8 mouse cellular contexts compared by ENCODE assay signal in genomic region chr9:94613891-94614671, GRCm38 (mm10). TPM values are rescaled to one million over a fixed set of nuclear protein-coding genes. Genes with fewer than 3 reads are reported as not detected.
DNase-seq lines count a peak whose midpoint lies in the region; ATAC-seq and TF ChIP-seq lines count a peak whose summit lies in the region.

No protein-coding gene starts in this region.

- H3K36me3 ChIP-seq in intestine, embryonic 15.5 days, result no peaks in the 10 kb centered on the region
- H3K36me3 ChIP-seq in limb, embryonic 14.5 days (ENCODE audit: control insufficient read depth, insufficient read depth, low read length), result no peaks in the 10 kb centered on the region
- no peaks in the 10 kb centered on the region for H3K36me3 ChIP-seq in neural tube, embryonic 14.5 days (ENCODE audit: control insufficient read depth, insufficient read depth, low read length)

- no peaks in the 10 kb centered on the region for H3K4me1 ChIP-seq in intestine, embryonic 15.5 days (replicated peaks)
- H3K4me1 ChIP-seq in limb, embryonic 14.5 days (ENCODE audit: control insufficient read depth, insufficient read depth, low read length), result peaks cover 7% of the 10 kb centered on the region; the same call in 1 of the 2 replicates
- H3K4me1 ChIP-seq in neural tube, embryonic 14.5 days (ENCODE audit: control insufficient read depth, insufficient read depth, low read length), result no peaks in the 10 kb centered on the region

- TF ChIP-seq POLR2A in limb, embryonic 14.5 days (IDR thresholded peaks at IDR 0.05; ENCODE audit: borderline replicate concordance, extremely low read depth, insufficient read depth, insufficient read length), result no peak

- H3K27me3 ChIP-seq in intestine, embryonic 15.5 days (replicated peaks), result no peaks in the 10 kb centered on the region
- no peaks in the 10 kb centered on the region for H3K27me3 ChIP-seq in limb, embryonic 14.5 days (ENCODE audit: control insufficient read depth, insufficient read depth, low read length)
- H3K27me3 ChIP-seq in neural tube, embryonic 14.5 days (ENCODE audit: control insufficient read depth, insufficient read depth, low read length), result no peaks in the 10 kb centered on the region

- H3K9ac ChIP-seq in intestine, embryonic 15.5 days, result no peak overlapping the region
- H3K9ac ChIP-seq in limb, embryonic 14.5 days (ENCODE audit: low read depth, low read length, severe bottlenecking), result no peak overlapping the region
- no peak overlapping the region for H3K9ac ChIP-seq in neural tube, embryonic 14.5 days (replicated peaks; ENCODE audit: low read depth, low read length)

- DNase-seq in right cerebral cortex, adult 2 months (ENCODE audit: low spot score in 2 of 2), result peak; percentile 60 to 64
- no peak for DNase-seq in right cerebral cortex, postnatal 14 days
- peak; percentile 45 for DNase-seq in c-Kit-positive CD71-positive TER-119-positive erythroid progenitor cells, embryonic 14.5 days (ENCODE audit: low spot score)
- peak; percentile 82 for DNase-seq in limb, embryonic 14.5 days (ENCODE audit: low spot score)
- DNase-seq in ovary, adult 18-20 months (ENCODE audit: low spot score), result no peak

- peak; percentile 97 for ATAC-seq in frontal cortex, adult (ENCODE audit: low TSS enrichment)
- peak; percentile 61; the same call in 1 of the 2 replicates for ATAC-seq in intestine, embryonic 15.5 days
- peak; percentile 71; the same call in 1 of the 2 replicates for ATAC-seq in limb, embryonic 14.5 days (ENCODE audit: low FRiP score, low read depth)
- peak; percentile 82 for ATAC-seq in neural tube, embryonic 14.5 days (ENCODE audit: low read depth)

- no peak overlapping the region for H3K27ac ChIP-seq in intestine, embryonic 15.5 days
- no peak overlapping the region for H3K27ac ChIP-seq in limb, embryonic 14.5 days (replicated peaks; ENCODE audit: low read depth, low read length)
- no peak overlapping the region for H3K27ac ChIP-seq in neural tube, embryonic 14.5 days (ENCODE audit: low read depth, low read length)

- H3K4me3 ChIP-seq in intestine, embryonic 15.5 days (replicated peaks), result no peak overlapping the region
- no peak overlapping the region for H3K4me3 ChIP-seq in limb, embryonic 14.5 days (replicated peaks; ENCODE audit: low read length)
- H3K4me3 ChIP-seq in neural tube, embryonic 14.5 days (ENCODE audit: low read depth, low read length), result no peak overlapping the region

- H3K4me2 ChIP-seq in intestine, embryonic 15.5 days (replicated peaks), result no peak overlapping the region
- H3K4me2 ChIP-seq in limb, embryonic 14.5 days (replicated peaks; ENCODE audit: low read depth, low read length, severe bottlenecking), result no peak overlapping the region
- H3K4me2 ChIP-seq in neural tube, embryonic 14.5 days (ENCODE audit: low read depth, low read length), result no peak overlapping the region

- 47% methylated on average over 6 of the region's 6 CpGs for WGBS in intestine, embryonic 15.5 days
- 42% methylated on average over 6 of the region's 6 CpGs for WGBS in limb, embryonic 14.5 days
- whole genome bisulfite sequencing in neural tube, embryonic 14.5 days, result 43% methylated on average over 6 of the region's 6 CpGs

- no peaks in the 10 kb centered on the region for H3K9me3 ChIP-seq in intestine, embryonic 15.5 days
- no peaks in the 10 kb centered on the region for H3K9me3 ChIP-seq in limb, embryonic 14.5 days (ENCODE audit: control insufficient read depth, low read length)
- H3K9me3 ChIP-seq in neural tube, embryonic 14.5 days (ENCODE audit: control insufficient read depth, low read length), result no peaks in the 10 kb centered on the region

RNA-seq across cellular contexts. Expression of gene Slc9a9, which starts 55.6 kb away (rescaled TPM):
- 2.4 and 3.0 TPM in 2 replicates for polyA plus RNA-seq in intestine, embryonic 15.5 days (2015; fragmentation: Nextera tagmentation; extraction: Ambion mirVana)
- polyA plus RNA-seq in limb, embryonic 14.5 days (2012; rRNA removed), result 3.4 and 3.7 TPM in 2 replicates
- polyA plus RNA-seq in limb, embryonic 14.5 days (2014; fragmentation: Nextera tagmentation; extraction: Ambion mirVana), result 5.1 and 6.0 TPM in 2 replicates
- polyA plus RNA-seq in neural tube, embryonic 14.5 days (2014; fragmentation: Nextera tagmentation; extraction: Ambion mirVana), result 8.5 and 14.5 TPM in 2 replicates

Comparison
In these comparisons a context has a peak if more than half of its experiments do, and no peak if none do; other contexts are left out.
1. DNase-seq: peak in right cerebral cortex, adult 2 months (2 of 2), c-Kit-positive CD71-positive TER-119-positive erythroid progenitor cells, embryonic 14.5 days (single experiment) and limb, embryonic 14.5 days (single experiment); none in right cerebral cortex, postnatal 14 days (single experiment) and ovary, adult 18-20 months (single experiment).
2. Peak in every context shown above with its lines, with median percentiles within 50 percentile points of each other: ATAC-seq.